9 mouse cellular contexts compared by ENCODE assay signal in the genomic region with DNA sequence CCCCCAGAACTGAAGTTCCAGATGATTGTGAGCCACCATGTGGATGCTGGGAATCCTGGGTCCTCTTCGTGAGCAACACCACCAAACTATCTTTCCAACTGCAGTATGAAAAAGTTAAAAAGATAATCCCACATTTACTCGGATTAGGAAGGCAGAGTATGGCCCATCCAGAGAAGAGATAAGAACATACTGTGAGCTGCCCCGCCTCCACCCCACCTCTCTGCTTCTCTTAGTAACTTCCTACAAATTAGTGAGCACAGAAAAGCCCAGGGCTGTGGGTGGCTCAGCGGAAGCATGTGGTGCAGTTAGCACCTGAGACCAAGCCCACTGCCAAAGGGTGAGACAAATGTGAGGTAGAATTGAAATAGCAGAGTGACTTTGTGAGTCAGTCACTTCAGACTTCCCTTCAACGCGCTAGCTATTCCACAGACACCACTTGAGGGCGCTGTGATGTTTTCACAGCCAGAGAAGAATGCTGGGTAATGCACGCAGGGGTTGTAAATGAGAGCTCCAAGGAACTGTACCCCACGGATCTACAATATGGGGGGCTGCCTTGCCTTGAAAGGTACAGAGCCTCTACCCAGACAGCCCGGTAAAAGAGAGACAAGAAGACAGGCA.
DNase-seq lines count a peak whose midpoint lies in the region; ATAC-seq and TF ChIP-seq lines count a peak whose summit lies in the region.
"Had no signal": no experiment of that assay in that cellular context is flagged by ENCODE, and none has a peak within 500 bp of the region (broad histone marks: within the 10 kb centered on the region; RNA-seq: fewer than 3 reads in every experiment).

No protein-coding gene starts in this region.

- 53% methylated on average over 10 of the region's 10 CpGs for WGBS in hindbrain, postnatal 0 days
- WGBS in hindbrain, embryonic 13.5 days = 42% methylated on average over 10 of the region's 10 CpGs
- WGBS in limb, embryonic 14.5 days = 43% methylated on average over 10 of the region's 10 CpGs

- no peak overlapping the region for H3K27ac ChIP-seq in hindbrain, postnatal 0 days
- H3K27ac ChIP-seq in hindbrain, embryonic 13.5 days = no peak overlapping the region
- no peak overlapping the region for H3K27ac ChIP-seq in limb, embryonic 14.5 days (replicated peaks; ENCODE audit: low read depth, low read length)
- H3K27ac ChIP-seq: liver, embryonic 15.5 days had no signal

- no peak for ATAC-seq in hindbrain, postnatal 0 days
- no peak; the same call in 1 of the 2 replicates for ATAC-seq in hindbrain, embryonic 13.5 days (ENCODE audit: low FRiP score)
- ATAC-seq in limb, embryonic 14.5 days (ENCODE audit: low FRiP score, low read depth) = no peak
- no peak for ATAC-seq in monocyte, adult 5-6 weeks (replicated peaks; ENCODE audit: insufficient number of reproducible peaks, low FRiP score, low TSS enrichment, poor library complexity, severe bottlenecking)

- H3K9ac ChIP-seq in hindbrain, postnatal 0 days (replicated peaks; ENCODE audit: low read length) = no peak overlapping the region
- no peak overlapping the region for H3K9ac ChIP-seq in hindbrain, embryonic 13.5 days
- no peak overlapping the region for H3K9ac ChIP-seq in limb, embryonic 14.5 days (ENCODE audit: low read depth, low read length, severe bottlenecking)
- H3K9ac ChIP-seq: liver, embryonic 15.5 days had no signal

- no peak overlapping the region for H3K4me3 ChIP-seq in hindbrain, postnatal 0 days (ENCODE audit: low read length)
- no peak overlapping the region for H3K4me3 ChIP-seq in hindbrain, embryonic 13.5 days
- H3K4me3 ChIP-seq in limb, embryonic 14.5 days (replicated peaks; ENCODE audit: low read length) = no peak overlapping the region
- H3K4me3 ChIP-seq: liver, embryonic 15.5 days had no signal

- no peak for TF ChIP-seq POLR2A in limb, embryonic 14.5 days (IDR thresholded peaks at IDR 0.05; ENCODE audit: borderline replicate concordance, extremely low read depth, insufficient read depth, insufficient read length)

- no peak overlapping the region for H3K4me2 ChIP-seq in hindbrain, postnatal 0 days (ENCODE audit: low read depth, low read length)
- H3K4me2 ChIP-seq in hindbrain, embryonic 13.5 days = no peak overlapping the region
- H3K4me2 ChIP-seq in limb, embryonic 14.5 days (replicated peaks; ENCODE audit: low read depth, low read length, severe bottlenecking) = no peak overlapping the region
- H3K4me2 ChIP-seq: liver, embryonic 15.5 days had no signal

- intact Hi-C loops in heart, postnatal 14 days (cut with DNase I) = no loop called here

- DNase-seq in hindbrain, postnatal 0 days (ENCODE audit: low spot score) = peak; percentile 45
- DNase-seq in T-cell, adult 2 months (ENCODE audit: low spot score) = peak; percentile 16
- peak; percentile 42 for DNase-seq in embryo, embryonic 10.5 days (ENCODE audit: low spot score)
- DNase-seq in heart, postnatal 14 days = peak; percentile 52 to 61
- DNase-seq in limb, embryonic 14.5 days (ENCODE audit: low spot score) = peak; percentile 6
- DNase-seq in ovary, postnatal 36 days (ENCODE audit: low spot score) = peak; percentile 64

- no peaks in the 10 kb centered on the region for H3K27me3 ChIP-seq in hindbrain, postnatal 0 days (ENCODE audit: insufficient read depth, low read length)
- H3K27me3 ChIP-seq in hindbrain, embryonic 13.5 days = no peaks in the 10 kb centered on the region
- H3K27me3 ChIP-seq in limb, embryonic 14.5 days (ENCODE audit: control insufficient read depth, insufficient read depth, low read length) = no peaks in the 10 kb centered on the region
- H3K27me3 ChIP-seq: liver, embryonic 15.5 days had no signal

- H3K4me1 ChIP-seq in hindbrain, postnatal 0 days (ENCODE audit: insufficient read depth, low read length) = no peaks in the 10 kb centered on the region
- H3K4me1 ChIP-seq in hindbrain, embryonic 13.5 days (replicated peaks) = no peaks in the 10 kb centered on the region
- no peaks in the 10 kb centered on the region for H3K4me1 ChIP-seq in limb, embryonic 14.5 days (ENCODE audit: control insufficient read depth, insufficient read depth, low read length)
- H3K4me1 ChIP-seq: liver, embryonic 15.5 days had no signal

- no peaks in the 10 kb centered on the region for H3K9me3 ChIP-seq in hindbrain, postnatal 0 days (ENCODE audit: low read length)
- no peaks in the 10 kb centered on the region for H3K9me3 ChIP-seq in hindbrain, embryonic 13.5 days
- no peaks in the 10 kb centered on the region for H3K9me3 ChIP-seq in limb, embryonic 14.5 days (ENCODE audit: control insufficient read depth, low read length)
- H3K9me3 ChIP-seq: liver, embryonic 15.5 days had no signal

- H3K36me3 ChIP-seq in hindbrain, postnatal 0 days (ENCODE audit: insufficient read depth, low read length) = no peaks in the 10 kb centered on the region
- H3K36me3 ChIP-seq in hindbrain, embryonic 13.5 days = no peaks in the 10 kb centered on the region
- H3K36me3 ChIP-seq in limb, embryonic 14.5 days (ENCODE audit: control insufficient read depth, insufficient read depth, low read length) = no peaks in the 10 kb centered on the region
- H3K36me3 ChIP-seq: liver, embryonic 15.5 days had no signal

- TF ChIP-seq CTCF in hindbrain, postnatal 0 days (IDR thresholded peaks at IDR 0.05; ENCODE audit: low read depth) = peak; percentile 58

Comparison
In these comparisons a context has a peak if more than half of its experiments do, and no peak if none do; other contexts are left out.
1. DNase-seq: peak in every context shown above with its lines; median percentile 64 in ovary, postnatal 36 days; 56 in heart, postnatal 14 days; 45 in hindbrain, postnatal 0 days; 42 in embryo, embryonic 10.5 days; 16 in T-cell, adult 2 months; 6 in limb, embryonic 14.5 days.